Mouse (Mus musculus) testis, adult 2 months (tissue): Measurements from ENCODE around the gene Rab10. TPM values are rescaled to one million over a fixed set of nuclear protein-coding genes. Genes with fewer than 3 reads are reported as not detected.

Experiments
- H3K27ac ChIP-seq: fragments of 200-500 bp; 2 replicates; pipeline ENCODE4 v1.5.1; 2012; ENCODE audit warnings: low read depth, low read length; ENCODE audit not compliant: control insufficient read depth, insufficient read depth
- H3K27me3 ChIP-seq: fragments of 200-500 bp; 2 replicates; pipeline ENCODE4 v1.6.1; 2012; ENCODE audit warnings: mild to moderate bottlenecking, low read length, moderate library complexity; ENCODE audit not compliant: control insufficient read depth, insufficient read depth
- H3K36me3 ChIP-seq: fragments of 200-500 bp; 2 replicates; pipeline ENCODE4 v1.6.1; 2012; ENCODE audit warnings: mild to moderate bottlenecking, low read length; ENCODE audit not compliant: control insufficient read depth, insufficient read depth
- H3K4me1 ChIP-seq: fragments of 200-500 bp; 2 replicates; pipeline ENCODE4 v1.6.1; 2012; ENCODE audit warnings: low read length; ENCODE audit not compliant: control insufficient read depth, insufficient read depth
- H3K4me3 ChIP-seq: fragments of 200-500 bp; 2 replicates; pipeline ENCODE4 v1.5.1; 2012; ENCODE audit warnings: low read depth, mild to moderate bottlenecking, low read length, moderate library complexity, mixed read lengths; ENCODE audit not compliant: control insufficient read depth
- CTCF ChIP-seq: fragments of 200-500 bp; IDR thresholded peaks from 2 replicates; pipeline ENCODE4 v1.5.1; 2012; ENCODE audit warnings: low read depth, mild to moderate bottlenecking, inconsistent platforms, low read length, moderate library complexity; ENCODE audit not compliant: control insufficient read depth, insufficient read depth, insufficient replicate concordance
- POLR2A ChIP-seq: fragments of 200-500 bp; IDR thresholded peaks from 2 replicates; pipeline ENCODE4 v1.6.1; 2012; ENCODE audit warnings: low read depth, mild to moderate bottlenecking, inconsistent platforms, low read length, moderate library complexity; ENCODE audit not compliant: control insufficient read depth
- polyA plus RNA-seq: library from polyadenylated mRNA; depleted of rRNA; stranded (reverse); fragments of >200 nt; gene quantifications from 2 replicates; pipeline ENCODE4 v1.2.3, GENCODE M21; 2012; rRNA removed

Gene Rab10
- 14.2 and 15.3 TPM in 2 replicates for polyA plus RNA-seq

- no peaks in the 10 kb centered on the region for H3K27me3 ChIP-seq
- H3K4me3 ChIP-seq = peak within 1 kb of the TSS; percentile 92
- peak within 1 kb of the TSS; percentile 86 for H3K27ac ChIP-seq
- peaks cover 9% of the 10 kb centered on the region; the same call in 1 of the 2 replicates for H3K4me1 ChIP-seq
- TF ChIP-seq CTCF (no peak), POLR2A (peak; percentile 95)
- H3K36me3 ChIP-seq = no peaks in the 10 kb centered on the region
Observed at GRCm38 (mm10) chr12:3309391-3310320, at the start of gene Rab10. Rab10 (minus strand) TSS chr12:3309969.

GRCm38 (mm10) chr12:3359302-3359701, 49.5 kb upstream of the Rab10 start:
- H3K27ac ChIP-seq = no peak overlapping the region
- peaks cover under 1% of the 10 kb centered on the region for H3K4me1 ChIP-seq
- no peak for TF ChIP-seq POLR2A
- TF ChIP-seq CTCF = no peak
- no peak overlapping the region for H3K4me3 ChIP-seq
- no peaks in the 10 kb centered on the region for H3K36me3 ChIP-seq
- no peaks in the 10 kb centered on the region for H3K27me3 ChIP-seq

- peak overlapping the region; percentile 58 for H3K4me3 ChIP-seq
- H3K27me3 ChIP-seq = no peaks in the 10 kb centered on the region
- H3K36me3 ChIP-seq = no peaks in the 10 kb centered on the region
- no peak overlapping the region for H3K27ac ChIP-seq
- H3K4me1 ChIP-seq = no peaks in the 10 kb centered on the region
- TF ChIP-seq POLR2A (no peak), CTCF (no peak)
Observed at GRCm38 (mm10) chr12:3356824-3357223, 47.1 kb upstream of the Rab10 start.

GRCm38 (mm10) chr12:3355068-3355467, 45.3 kb upstream of the Rab10 start:
- H3K27me3 ChIP-seq = no peaks in the 10 kb centered on the region
- no peak overlapping the region for H3K4me3 ChIP-seq
- no peaks in the 10 kb centered on the region for H3K36me3 ChIP-seq
- TF ChIP-seq CTCF (no peak), POLR2A (no peak)
- H3K4me1 ChIP-seq = no peaks in the 10 kb centered on the region
- no peak overlapping the region for H3K27ac ChIP-seq

- no peak overlapping the region for H3K27ac ChIP-seq
- no peaks in the 10 kb centered on the region for H3K36me3 ChIP-seq
- TF ChIP-seq POLR2A (no peak), CTCF (no peak)
- no peaks in the 10 kb centered on the region for H3K4me1 ChIP-seq
- H3K27me3 ChIP-seq = no peaks in the 10 kb centered on the region
- H3K4me3 ChIP-seq = no peak overlapping the region
Observed at GRCm38 (mm10) chr12:3352216-3352615, 42.4 kb upstream of the Rab10 start.

- no peaks in the 10 kb centered on the region for H3K4me1 ChIP-seq
- H3K27ac ChIP-seq = no peak overlapping the region
- TF ChIP-seq CTCF = no peak
- no peak for TF ChIP-seq POLR2A
- H3K4me3 ChIP-seq = no peak overlapping the region
- no peaks in the 10 kb centered on the region for H3K36me3 ChIP-seq
- H3K27me3 ChIP-seq = no peaks in the 10 kb centered on the region
Observed at GRCm38 (mm10) chr12:3350136-3350535, 40.4 kb upstream of the Rab10 start.

- H3K36me3 ChIP-seq = no peaks in the 10 kb centered on the region
- H3K27ac ChIP-seq = no peak overlapping the region
- peaks cover 3% of the 10 kb centered on the region for H3K4me1 ChIP-seq
- H3K27me3 ChIP-seq = no peaks in the 10 kb centered on the region
- H3K4me3 ChIP-seq = no peak overlapping the region
- TF ChIP-seq CTCF (no peak), POLR2A (no peak)
Observed at GRCm38 (mm10) chr12:3349387-3349786, 39.6 kb upstream of the Rab10 start.
